Mouse (Mus musculus): ENCODE measurements around the gene Dnaaf2. TPM values are rescaled to one million over a fixed set of nuclear protein-coding genes. Genes with fewer than 3 reads are reported as not detected.

Dnaaf2 gene
- polyA plus RNA-seq, 1 experiment = 22.3 TPM

- TF ChIP-seq CTCF (IDR thresholded peaks at IDR 0.05; ENCODE audit: control insufficient read depth, insufficient read depth, insufficient replicate concordance, low read depth, low read length) (no peak), POLR2A (IDR thresholded peaks at IDR 0.05; ENCODE audit: control insufficient read depth, low read depth, low read length) (peak; percentile 34; the same call in 1 of the 2 replicates)
- Histone ChIP-seq H3K27me3 (ENCODE audit: control insufficient read depth, insufficient read depth, low read length) (no peaks in the 10 kb centered on the region), H3K36me3 (ENCODE audit: control insufficient read depth, insufficient read depth, low read length) (no peaks in the 10 kb centered on the region; the same call in 1 of the 2 replicates), H3K27ac (ENCODE audit: control insufficient read depth, insufficient read depth, low read depth, low read length) (peak overlapping the region; percentile 98), H3K4me1 (ENCODE audit: control insufficient read depth, insufficient read depth, low read length) (peaks cover 4% of the 10 kb centered on the region), H3K4me3 (ENCODE audit: control insufficient read depth, low read depth, low read length) (peak overlapping the region; percentile 92)
These were observed 658 bp downstream of the Dnaaf2 start for GRCm38 (mm10) chr12:69197378-69198163.

- peak within 1 kb of the TSS; percentile 98 for H3K27ac ChIP-seq (ENCODE audit: control insufficient read depth, insufficient read depth, low read depth, low read length)
- peaks cover 4% of the 10 kb centered on the region for H3K4me1 ChIP-seq (ENCODE audit: control insufficient read depth, insufficient read depth, low read length)
- peak within 1 kb of the TSS; percentile 92 for H3K4me3 ChIP-seq (ENCODE audit: control insufficient read depth, low read depth, low read length)
- TF ChIP-seq POLR2A (IDR thresholded peaks at IDR 0.05; ENCODE audit: control insufficient read depth, low read depth, low read length) (peak; percentile 47; the same call in 1 of the 2 replicates), CTCF (IDR thresholded peaks at IDR 0.05; ENCODE audit: control insufficient read depth, insufficient read depth, insufficient replicate concordance, low read depth, low read length) (no peak)
- H3K27me3 ChIP-seq (ENCODE audit: control insufficient read depth, insufficient read depth, low read length) = no peaks in the 10 kb centered on the region
- no peaks in the 10 kb centered on the region; the same call in 1 of the 2 replicates for H3K36me3 ChIP-seq (ENCODE audit: control insufficient read depth, insufficient read depth, low read length)
These were observed 1.5 kb downstream of the Dnaaf2 start, which contains the start of gene Gm49383 for GRCm38 (mm10) chr12:69196444-69197377. Gm49383 (minus strand) TSS chr12:69197104.

GRCm38 (mm10) chr12:69192637-69193036 is 5.6 kb downstream of the Dnaaf2 start:
- H3K4me3 ChIP-seq (ENCODE audit: control insufficient read depth, low read depth, low read length) = no peak overlapping the region
- TF ChIP-seq POLR2A (IDR thresholded peaks at IDR 0.05; ENCODE audit: control insufficient read depth, low read depth, low read length) (no peak), CTCF (IDR thresholded peaks at IDR 0.05; ENCODE audit: control insufficient read depth, insufficient read depth, insufficient replicate concordance, low read depth, low read length) (no peak)
- H3K36me3 ChIP-seq (ENCODE audit: control insufficient read depth, insufficient read depth, low read length) = no peaks in the 10 kb centered on the region; the same call in 1 of the 2 replicates
- H3K4me1 ChIP-seq (ENCODE audit: control insufficient read depth, insufficient read depth, low read length) = no peaks in the 10 kb centered on the region; the same call in 1 of the 2 replicates
- no peak overlapping the region for H3K27ac ChIP-seq (ENCODE audit: control insufficient read depth, insufficient read depth, low read depth, low read length)
- no peaks in the 10 kb centered on the region for H3K27me3 ChIP-seq (ENCODE audit: control insufficient read depth, insufficient read depth, low read length)

GRCm38 (mm10) chr12:69191396-69191795 is 6.8 kb downstream of the Dnaaf2 start:
- Histone ChIP-seq H3K4me1 (ENCODE audit: control insufficient read depth, insufficient read depth, low read length) (no peaks in the 10 kb centered on the region; the same call in 1 of the 2 replicates), H3K4me3 (ENCODE audit: control insufficient read depth, low read depth, low read length) (no peak overlapping the region), H3K36me3 (ENCODE audit: control insufficient read depth, insufficient read depth, low read length) (no peaks in the 10 kb centered on the region; the same call in 1 of the 2 replicates), H3K27me3 (ENCODE audit: control insufficient read depth, insufficient read depth, low read length) (no peaks in the 10 kb centered on the region), H3K27ac (ENCODE audit: control insufficient read depth, insufficient read depth, low read depth, low read length) (no peak overlapping the region)
- TF ChIP-seq CTCF (IDR thresholded peaks at IDR 0.05; ENCODE audit: control insufficient read depth, insufficient read depth, insufficient replicate concordance, low read depth, low read length) (no peak), POLR2A (IDR thresholded peaks at IDR 0.05; ENCODE audit: control insufficient read depth, low read depth, low read length) (no peak)

- H3K4me3 ChIP-seq (ENCODE audit: control insufficient read depth, low read depth, low read length) = no peak overlapping the region
- no peak for TF ChIP-seq POLR2A (IDR thresholded peaks at IDR 0.05; ENCODE audit: control insufficient read depth, low read depth, low read length)
- no peak for TF ChIP-seq CTCF (IDR thresholded peaks at IDR 0.05; ENCODE audit: control insufficient read depth, insufficient read depth, insufficient replicate concordance, low read depth, low read length)
- H3K4me1 ChIP-seq (ENCODE audit: control insufficient read depth, insufficient read depth, low read length) = no peaks in the 10 kb centered on the region; the same call in 1 of the 2 replicates
- H3K36me3 ChIP-seq (ENCODE audit: control insufficient read depth, insufficient read depth, low read length) = no peaks in the 10 kb centered on the region; the same call in 1 of the 2 replicates
- H3K27ac ChIP-seq (ENCODE audit: control insufficient read depth, insufficient read depth, low read depth, low read length) = no peak overlapping the region
- H3K27me3 ChIP-seq (ENCODE audit: control insufficient read depth, insufficient read depth, low read length) = no peaks in the 10 kb centered on the region
These were observed 7.7 kb downstream of the Dnaaf2 start for GRCm38 (mm10) chr12:69190522-69190921.

- H3K36me3 ChIP-seq (ENCODE audit: control insufficient read depth, insufficient read depth, low read length) = no peaks in the 10 kb centered on the region; the same call in 1 of the 2 replicates
- no peaks in the 10 kb centered on the region for H3K27me3 ChIP-seq (ENCODE audit: control insufficient read depth, insufficient read depth, low read length)
- TF ChIP-seq POLR2A (IDR thresholded peaks at IDR 0.05; ENCODE audit: control insufficient read depth, low read depth, low read length) (no peak), CTCF (IDR thresholded peaks at IDR 0.05; ENCODE audit: control insufficient read depth, insufficient read depth, insufficient replicate concordance, low read depth, low read length) (no peak)
- H3K27ac ChIP-seq (ENCODE audit: control insufficient read depth, insufficient read depth, low read depth, low read length) = no peak overlapping the region
- no peak overlapping the region for H3K4me3 ChIP-seq (ENCODE audit: control insufficient read depth, low read depth, low read length)
- H3K4me1 ChIP-seq (ENCODE audit: control insufficient read depth, insufficient read depth, low read length) = no peaks in the 10 kb centered on the region; the same call in 1 of the 2 replicates
These were observed 8.2 kb downstream of the Dnaaf2 start for GRCm38 (mm10) chr12:69190074-69190473.

All from testis, adult 2 months (tissue).